Mouse (Mus musculus): ENCODE data around the gene Serpinc1.

DNA sequence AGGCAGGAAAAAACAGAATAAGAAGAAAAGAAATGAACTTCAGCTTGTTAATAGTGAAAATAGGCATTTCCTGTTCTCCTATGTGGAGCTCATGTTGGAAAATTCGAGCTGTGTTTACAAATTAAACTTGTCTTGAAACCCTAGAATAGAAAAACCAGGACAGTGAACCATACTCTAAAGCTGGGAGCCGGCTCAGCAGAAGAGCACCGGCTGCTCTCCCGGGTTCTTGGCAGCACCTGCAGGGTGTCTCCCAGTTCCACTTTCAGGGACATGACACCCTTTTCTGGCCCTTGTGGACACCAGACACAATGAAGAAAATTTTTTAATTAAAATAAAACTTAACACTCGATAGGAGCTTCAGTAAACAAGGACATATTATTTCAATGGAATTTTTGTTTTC, 9.7 kb upstream of the Serpinc1 start:
- no peak for TF ChIP-seq GATA1 (IDR thresholded peaks at IDR 0.05; ENCODE audit: borderline replicate concordance, low read length)
- TF ChIP-seq FLI1 (IDR thresholded peaks at IDR 0.05; ENCODE audit: low read length) = no peak
